Mouse (Mus musculus) embryonic fibroblast, embryonic 13.5 days (primary cell): ENCODE results near the gene Cdkn2a.
A peak's percentile ranks its signal among the peaks of the same experiment; 100 is the strongest.

Source experiments
- CTCF ChIP-seq: IDR thresholded peaks from 2 replicates; pipeline ENCODE4 v1.5.1; 2011; ENCODE audit warnings: mild to moderate bottlenecking, control low read depth, low read length, moderate library complexity, borderline replicate concordance; ENCODE audit not compliant: insufficient read depth
- POLR2A ChIP-seq: IDR thresholded peaks from 2 replicates; pipeline ENCODE4 v1.6.1; 2011; ENCODE audit warnings: low read depth, mild to moderate bottlenecking, control low read depth, low read length, moderate library complexity

GRCm38 (mm10) chr4:89294486-89295440 is at the start of gene Cdkn2a:
- TF ChIP-seq POLR2A (peak; percentile 51), CTCF (no peak)
